Mouse (Mus musculus) liver, embryonic 14.5 days (tissue): ENCODE results near the gene Katnb1. TPM values are rescaled to one million over a fixed set of nuclear protein-coding genes. Genes with fewer than 3 reads are reported as not detected.
A peak's percentile ranks its signal among the peaks of the same experiment; 100 is the strongest.

ENCODE experiments used
- ATAC-seq: fragments of 200-750 bp; cut with Nextera tagmentation; 2 replicates; pipeline ENCODE4 v1.8.0; 2017; ENCODE audit warnings: moderate number of reproducible peaks, mild to moderate bottlenecking, moderate library complexity; ENCODE audit not compliant: insufficient read depth
- DNase-seq, 3 experiments: peaks; one replicate each; pipeline ENCODE4 v3.0.0-alpha.2; 2012 to 2013; ENCODE audit warnings: low read depth in 3 of 3, low spot score in 3 of 3
- H3K27ac ChIP-seq: fragments of 300-500 bp; sonication (generic); 2 replicates; pipeline ENCODE4 v1.5.1; 2014; ENCODE audit warnings: moderate library complexity, mild to moderate bottlenecking, control low read depth, inconsistent platforms
- H3K27me3 ChIP-seq: fragments of 300-500 bp; sonication (generic); 2 replicates; pipeline ENCODE4 v1.6.1; 2014; ENCODE audit warnings: mild to moderate bottlenecking, low read length, moderate library complexity; ENCODE audit not compliant: control insufficient read depth, insufficient read depth
- H3K36me3 ChIP-seq: fragments of 300-500 bp; sonication (generic); replicated peaks from 2 replicates; pipeline ENCODE4 v1.6.1; 2014; ENCODE audit warnings: low read depth; ENCODE audit not compliant: control insufficient read depth, insufficient read depth
- H3K4me1 ChIP-seq, 2 experiments: fragments of 200-500 bp in 1 of 2; fragments of 300-500 bp in 1 of 2; sonication (generic) in 1 of 2; replicated peaks; 2 replicates each; pipeline ENCODE4 v1.6.1; 2012 to 2014; ENCODE audit warnings: antibody characterized with exemption in 1 of 2, inconsistent platforms in 1 of 2, low read length in 1 of 2; ENCODE audit not compliant: control insufficient read depth in 2 of 2, insufficient read depth in 2 of 2
- H3K4me2 ChIP-seq: fragments of 300-500 bp; sonication (generic); 2 replicates; pipeline ENCODE4 v1.6.1; 2014; ENCODE audit warnings: low read depth, mild to moderate bottlenecking, control low read depth, moderate library complexity
- H3K4me3 ChIP-seq, 2 experiments: fragments of 200-500 bp in 1 of 2; fragments of 300-500 bp in 1 of 2; sonication (generic) in 1 of 2; 2 replicates each; pipeline ENCODE4 v1.5.1; 2012 to 2014; ENCODE audit warnings: low read depth in 2 of 2, low read length in 2 of 2, mild to moderate bottlenecking in 2 of 2, control low read depth in 1 of 2, inconsistent platforms in 1 of 2, moderate library complexity in 1 of 2; ENCODE audit not compliant: insufficient read depth in 1 of 2
- H3K9ac ChIP-seq: fragments of 300-500 bp; sonication (generic); replicated peaks from 2 replicates; pipeline ENCODE4 v1.6.1; 2014; ENCODE audit warnings: mild to moderate bottlenecking, control low read depth, moderate library complexity
- H3K9me3 ChIP-seq: fragments of 300-500 bp; sonication (generic); 2 replicates; pipeline ENCODE4 v1.6.1; 2016; ENCODE audit warnings: low read length, mixed read lengths; ENCODE audit not compliant: control insufficient read depth
- CTCF ChIP-seq: IDR thresholded peaks from 2 replicates; pipeline ENCODE4 v1.5.1; 2016; ENCODE audit warnings: antibody characterized with exemption, low read depth, control low read depth
- EP300 ChIP-seq: IDR thresholded peaks from 2 replicates; pipeline ENCODE4 v1.6.1; 2016; ENCODE audit warnings: antibody characterized with exemption, low read depth
- WGBS: fragments of 180-500 bp; shearing (Covaris S2); extraction: QIAGEN DNeasy Blood & Tissue Kit; methylation state at CpG from one replicate; pipeline ENCODE4 v1.1.7; 2014; ENCODE audit not compliant: insufficient replicate concordance; 5-methylcytosine and 5-hydroxymethylcytosine counted together
- polyA plus RNA-seq, 2 experiments: library from polyadenylated mRNA; depleted of rRNA in 1 of 2; stranded (reverse) in 1 of 2; unstranded in 1 of 2; fragments of >200 nt; fragmentation: Nextera tagmentation in 1 of 2; extraction: Ambion mirVana in 1 of 2; gene quantifications; 2 replicates each; pipeline versions ENCODE4 v1.2.1 to v1.2.3; 2012 to 2014

Gene Katnb1
- polyA plus RNA-seq, 2 experiments = 8.0 to 8.4 TPM

DNA sequence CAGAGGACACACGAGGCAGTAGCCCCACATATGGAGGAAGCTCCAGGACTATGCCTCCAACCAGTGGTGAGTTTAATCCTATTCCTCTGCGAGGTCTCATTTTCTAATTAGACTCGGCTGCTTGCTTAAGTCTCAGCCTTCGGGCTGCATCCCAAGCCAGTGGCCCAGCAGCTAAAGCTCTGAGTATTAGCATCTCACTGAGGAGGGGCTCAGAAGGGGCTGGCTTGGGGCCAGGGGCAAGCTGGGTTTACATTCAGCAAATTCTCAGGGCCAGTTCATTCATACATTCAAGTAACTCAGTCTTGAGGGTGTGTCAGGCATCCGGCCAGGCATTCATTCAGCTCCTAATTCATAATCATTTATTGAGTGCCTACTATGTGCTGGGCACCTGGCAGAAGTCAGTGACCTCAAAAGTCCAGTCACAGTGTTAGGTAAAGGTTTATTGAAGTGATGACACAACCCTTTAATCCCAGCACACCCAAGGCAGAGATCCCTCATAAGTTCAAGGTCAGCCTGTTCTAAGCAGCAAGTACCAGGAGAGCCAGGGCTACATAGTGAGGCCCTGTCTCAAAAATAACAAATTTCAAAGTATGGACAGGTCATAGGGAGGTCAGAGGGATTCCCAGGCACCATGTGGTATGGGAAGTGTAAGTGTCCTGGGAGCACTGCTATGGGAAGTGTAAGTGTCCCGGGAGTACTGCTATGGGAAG lies 57.5 kb downstream of the Katnb1 start:
- Histone ChIP-seq H3K9me3 (no peaks in the 10 kb centered on the region), H3K9ac (no peak overlapping the region), H3K4me3 (peak overlapping the region; percentile 31 to 46), H3K27ac (no peak overlapping the region), H3K4me2 (peak overlapping the region; percentile 50), H3K36me3 (no peaks in the 10 kb centered on the region), H3K4me1 (peaks cover 0 to 12% of the 10 kb centered on the region in 2 experiments; a peak in 1 of 4 replicates), H3K27me3 (peaks cover 30% of the 10 kb centered on the region)
- WGBS = 35% methylated on average over 6 of the region's 6 CpGs
- ATAC-seq (no peak), DNase-seq (no peak)
- no peak for TF ChIP-seq EP300
- TF ChIP-seq CTCF = no peak

DNA sequence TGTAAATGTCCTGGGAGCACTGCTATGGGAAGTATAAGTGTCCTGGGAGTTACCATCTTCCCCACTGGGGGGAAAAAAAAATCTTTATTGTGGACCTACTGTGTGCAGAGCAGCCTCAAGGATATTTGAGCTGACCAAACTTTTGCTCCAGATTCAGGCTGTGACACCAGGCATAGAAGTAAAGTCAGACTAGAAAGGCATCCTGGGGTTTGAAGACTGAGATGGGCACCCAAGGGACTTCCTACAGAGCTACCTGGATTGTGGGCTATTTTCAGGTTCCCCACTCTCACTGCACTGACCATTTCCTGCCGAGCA lies 58.0 kb downstream of the Katnb1 start:
- TF ChIP-seq CTCF = no peak
- TF ChIP-seq EP300 = no peak
- WGBS = 21% methylated on average over 1 of the region's 1 CpGs
- ATAC-seq = no peak

DNA sequence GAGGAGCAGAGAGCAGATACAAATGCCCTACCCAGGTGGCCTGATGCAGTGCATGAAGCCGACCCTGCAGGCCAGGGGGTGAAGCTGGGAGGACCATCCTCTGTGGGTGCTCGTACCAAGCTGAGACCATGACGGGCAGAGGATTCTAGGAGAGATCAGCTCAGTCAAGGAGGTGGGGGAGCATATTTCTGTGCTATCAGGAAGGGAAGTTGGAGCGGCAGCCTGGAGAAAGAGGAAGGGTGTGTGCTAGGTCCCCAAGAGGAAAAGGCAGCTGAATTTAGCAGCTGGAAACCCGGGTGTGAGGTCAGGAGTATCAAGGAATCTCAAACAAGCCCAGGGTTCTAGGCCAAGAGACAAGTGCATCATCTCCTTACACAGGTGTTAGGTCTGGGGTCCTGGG lies 59.6 kb downstream of the Katnb1 start:
- TF ChIP-seq CTCF = no peak
- TF ChIP-seq EP300 = no peak
- no peak for ATAC-seq
- Histone ChIP-seq H3K4me1 (peaks cover 0 to 15% of the 10 kb centered on the region in 2 experiments; a peak in 1 of 4 replicates), H3K4me2 (no peak overlapping the region), H3K27me3 (peaks cover 30% of the 10 kb centered on the region), H3K4me3 (no peak overlapping the region), H3K36me3 (no peaks in the 10 kb centered on the region), H3K9ac (no peak overlapping the region), H3K27ac (no peak overlapping the region), H3K9me3 (no peaks in the 10 kb centered on the region)
- WGBS = 20% methylated on average over 5 of the region's 5 CpGs
- DNase-seq = no peak

More for the DNA sequence above, 58.0 kb downstream of the Katnb1 start:
- peaks cover 30% of the 10 kb centered on the region for H3K27me3 ChIP-seq
- H3K9ac ChIP-seq = no peak overlapping the region
- peak overlapping the region; percentile 18; the same call in 1 of the 2 replicates for H3K4me2 ChIP-seq
- H3K27ac ChIP-seq = no peak overlapping the region
- no peak overlapping the region; a peak in 1 of 4 replicates for H3K4me3 ChIP-seq
- H3K9me3 ChIP-seq = no peaks in the 10 kb centered on the region
- DNase-seq = no peak
- no peaks in the 10 kb centered on the region for H3K36me3 ChIP-seq
- H3K4me1 ChIP-seq = peaks cover 0 to 12% of the 10 kb centered on the region in 2 experiments; a peak in 1 of 4 replicates

DNA sequence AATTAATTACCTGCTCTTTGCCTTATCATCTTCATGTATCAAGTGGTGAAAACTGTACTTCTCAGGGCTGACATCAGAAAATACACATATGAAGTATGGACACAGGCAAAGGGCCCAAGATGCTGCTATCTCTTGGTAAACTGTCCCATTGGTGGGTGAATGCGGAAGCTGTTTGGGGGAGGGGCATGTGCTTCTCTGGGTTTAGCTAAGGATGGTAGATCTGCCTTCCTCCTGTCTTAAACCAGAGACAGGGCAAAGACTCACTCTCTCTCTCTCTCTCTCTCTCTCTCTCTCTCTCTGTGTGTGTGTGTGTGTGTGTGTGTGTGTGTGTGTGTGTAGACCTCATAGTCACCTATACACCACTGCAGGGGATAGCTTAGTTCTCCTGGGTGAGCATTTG lies 60.0 kb downstream of the Katnb1 start:
- H3K36me3 ChIP-seq = no peaks in the 10 kb centered on the region
- peaks cover 30% of the 10 kb centered on the region for H3K27me3 ChIP-seq
- 25% methylated on average over 1 of the region's 1 CpGs for WGBS
- ATAC-seq = no peak
- no peak for DNase-seq
- H3K4me2 ChIP-seq = no peak overlapping the region
- H3K9ac ChIP-seq = no peak overlapping the region
- H3K4me1 ChIP-seq = peaks cover 0 to 15% of the 10 kb centered on the region in 2 experiments; a peak in 1 of 4 replicates
- TF ChIP-seq EP300 (no peak), CTCF (no peak)
- H3K4me3 ChIP-seq = no peak overlapping the region
- no peaks in the 10 kb centered on the region for H3K9me3 ChIP-seq
- H3K27ac ChIP-seq = no peak overlapping the region

DNA sequence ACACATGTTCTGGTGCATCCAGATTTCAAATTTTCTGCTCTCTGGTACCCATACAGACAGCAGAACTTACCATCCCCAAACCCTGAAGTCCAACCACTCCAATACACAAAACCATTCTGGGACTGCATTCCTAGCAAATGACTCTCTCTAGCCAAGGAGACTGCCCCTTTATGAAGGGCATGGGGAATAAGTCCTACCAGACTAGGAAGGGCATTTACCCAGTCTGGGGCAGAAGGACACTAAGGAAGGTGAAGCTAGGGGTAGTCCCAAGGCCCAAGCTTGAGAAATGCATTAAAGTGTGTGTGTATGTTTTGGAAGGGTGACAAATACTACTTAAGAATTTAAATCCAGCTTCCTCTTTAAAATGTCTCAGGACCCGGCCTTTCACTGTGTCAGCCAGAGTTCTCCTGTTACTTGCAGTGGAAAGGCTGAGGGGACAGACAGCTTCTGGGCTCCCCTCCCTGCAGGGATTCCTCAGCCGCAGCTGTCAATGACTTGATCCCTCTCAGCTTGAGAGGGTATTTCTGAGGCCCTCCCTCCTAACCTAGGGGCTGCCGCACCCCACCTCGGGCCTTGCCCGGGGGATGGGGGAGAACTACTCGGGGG lies 60.6 kb downstream of the Katnb1 start:
- H3K9ac ChIP-seq = no peak overlapping the region
- no peaks in the 10 kb centered on the region for H3K36me3 ChIP-seq
- peaks cover 30% of the 10 kb centered on the region for H3K27me3 ChIP-seq
- H3K4me3 ChIP-seq = peak overlapping the region; percentile 51 to 52
- H3K4me1 ChIP-seq = peaks cover 0 to 15% of the 10 kb centered on the region in 2 experiments; a peak in 1 of 4 replicates
- WGBS = 8% methylated on average over 6 of the region's 6 CpGs
- TF ChIP-seq CTCF (no peak), EP300 (no peak)
- no peak for ATAC-seq
- DNase-seq = no peak
- H3K4me2 ChIP-seq = peak overlapping the region; percentile 54
- H3K9me3 ChIP-seq = no peaks in the 10 kb centered on the region
- H3K27ac ChIP-seq = no peak overlapping the region
